Mouse (Mus musculus): Measurements from ENCODE around the gene Armh4. TPM values are rescaled to one million over a fixed set of nuclear protein-coding genes. Genes with fewer than 3 reads are reported as not detected.

The Armh4 gene
- polyA plus RNA-seq, 1 experiment = 55.0 TPM

- DNase-seq = peak in 1 of 2 experiments; percentile 7
- WGBS = 13% methylated on average over 1 of the region's 1 CpGs
- no peaks in the 10 kb centered on the region for H3K4me1 ChIP-seq (ENCODE audit: control insufficient read depth, insufficient read depth, low read length)
- H3K27me3 ChIP-seq (ENCODE audit: control insufficient read depth, insufficient read depth, low read length) = no peaks in the 10 kb centered on the region
- H3K27ac ChIP-seq (ENCODE audit: insufficient read depth, low read length) = no peak overlapping the region
- TF ChIP-seq CTCF (IDR thresholded peaks at IDR 0.05; ENCODE audit: borderline replicate concordance, insufficient read depth, low read depth, low read length) = no peak
- TF ChIP-seq POLR2A (IDR thresholded peaks at IDR 0.05; ENCODE audit: borderline replicate concordance, insufficient read depth, low read length) = no peak
- H3K4me3 ChIP-seq (replicated peaks; ENCODE audit: insufficient read depth, low read depth, low read length) = no peak overlapping the region
Observed at GRCm38 (mm10) chr14:49649191-49649590, 134.0 kb downstream of the Armh4 start.

- no peak overlapping the region for H3K27ac ChIP-seq (ENCODE audit: insufficient read depth, low read length)
- DNase-seq = no peak
- H3K27me3 ChIP-seq (ENCODE audit: control insufficient read depth, insufficient read depth, low read length) = no peaks in the 10 kb centered on the region
- no peaks in the 10 kb centered on the region for H3K4me1 ChIP-seq (ENCODE audit: control insufficient read depth, insufficient read depth, low read length)
- no peak overlapping the region for H3K4me3 ChIP-seq (replicated peaks; ENCODE audit: insufficient read depth, low read depth, low read length)
- no peak for TF ChIP-seq CTCF (IDR thresholded peaks at IDR 0.05; ENCODE audit: borderline replicate concordance, insufficient read depth, low read depth, low read length)
- TF ChIP-seq POLR2A (IDR thresholded peaks at IDR 0.05; ENCODE audit: borderline replicate concordance, insufficient read depth, low read length) = no peak
- 74% methylated on average over 1 of the region's 1 CpGs for WGBS
Observed at GRCm38 (mm10) chr14:49637422-49637821, 145.8 kb downstream of the Armh4 start.

GRCm38 (mm10) chr14:49626055-49626454, 157.1 kb downstream of the Armh4 start:
- no peak overlapping the region for H3K4me3 ChIP-seq (replicated peaks; ENCODE audit: insufficient read depth, low read depth, low read length)
- H3K4me1 ChIP-seq (ENCODE audit: control insufficient read depth, insufficient read depth, low read length) = no peaks in the 10 kb centered on the region
- DNase-seq = no peak
- H3K27ac ChIP-seq (ENCODE audit: insufficient read depth, low read length) = no peak overlapping the region
- TF ChIP-seq CTCF (IDR thresholded peaks at IDR 0.05; ENCODE audit: borderline replicate concordance, insufficient read depth, low read depth, low read length) (no peak), POLR2A (IDR thresholded peaks at IDR 0.05; ENCODE audit: borderline replicate concordance, insufficient read depth, low read length) (no peak)
- WGBS = 15% methylated on average over 4 of the region's 4 CpGs
- no peaks in the 10 kb centered on the region for H3K27me3 ChIP-seq (ENCODE audit: control insufficient read depth, insufficient read depth, low read length)

Other genes starting within 250 kb of the Armh4 start
- not detected in 2 replicates for gene Olfr722, start 118.6 kb upstream of the Armh4 start, polyA plus RNA-seq (2012; rRNA removed)
- gene Olfr723, start 148.4 kb upstream of the Armh4 start, polyA plus RNA-seq (2012; rRNA removed) = not detected in 2 replicates
- not detected in 2 replicates for gene Olfr724, start 179.9 kb upstream of the Armh4 start, polyA plus RNA-seq (2012; rRNA removed)

Measured in cerebellum, adult 2 months (tissue).